Mouse (Mus musculus) retina, postnatal 1 day (tissue): ENCODE data around the gene Art3.
A peak's percentile ranks its signal among the peaks of the same experiment; 100 is the strongest.

Source experiments
- DNase-seq: peaks from one replicate; pipeline ENCODE4 v3.0.0-alpha.2; 2012

The Art3 gene

DNA sequence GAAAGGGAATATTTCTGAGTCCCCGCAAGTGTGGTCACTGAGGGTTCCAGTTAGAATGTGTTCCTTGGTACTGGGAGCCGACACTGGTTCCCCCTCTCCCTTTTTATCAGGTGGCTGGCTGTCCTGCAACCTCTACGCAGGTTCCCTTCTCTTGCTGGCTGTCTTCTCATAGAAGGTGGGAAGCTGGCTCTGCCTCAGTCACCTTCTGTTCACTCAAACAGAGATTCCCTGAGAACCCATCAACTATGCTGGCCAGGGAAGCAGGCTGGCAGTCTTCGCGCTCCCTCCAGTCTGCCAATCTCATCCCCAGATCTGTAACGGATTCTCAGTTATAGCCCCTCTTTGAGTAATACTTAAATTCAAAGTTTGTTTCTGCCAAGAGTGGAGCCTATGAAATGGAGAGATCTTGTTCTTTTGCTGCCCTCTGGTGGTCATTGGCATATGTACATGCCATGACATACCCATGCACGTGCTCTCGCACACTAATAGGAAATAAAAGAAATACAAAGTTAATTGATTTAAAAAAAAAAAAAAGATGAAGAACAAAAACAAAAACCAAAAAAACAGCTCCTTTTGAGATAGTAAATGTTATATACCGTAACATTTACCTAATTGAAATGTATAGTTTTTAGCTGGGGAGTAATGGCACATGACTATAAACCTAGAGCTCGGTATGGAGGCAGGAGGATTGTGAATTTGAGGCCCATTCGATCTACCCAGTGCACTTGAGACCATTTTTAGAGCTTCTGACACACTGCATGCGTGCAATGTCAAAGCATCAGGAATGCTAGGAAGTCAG is 50.1 kb downstream of the Art3 start:
- DNase-seq = peak; percentile 82

- no peak for DNase-seq
Observed at GRCm38 (mm10) chr5:92382349-92382679, 50.7 kb downstream of the Art3 start.

- no peak for DNase-seq
Observed at GRCm38 (mm10) chr5:92383747-92384146, 52.1 kb downstream of the Art3 start.

DNA sequence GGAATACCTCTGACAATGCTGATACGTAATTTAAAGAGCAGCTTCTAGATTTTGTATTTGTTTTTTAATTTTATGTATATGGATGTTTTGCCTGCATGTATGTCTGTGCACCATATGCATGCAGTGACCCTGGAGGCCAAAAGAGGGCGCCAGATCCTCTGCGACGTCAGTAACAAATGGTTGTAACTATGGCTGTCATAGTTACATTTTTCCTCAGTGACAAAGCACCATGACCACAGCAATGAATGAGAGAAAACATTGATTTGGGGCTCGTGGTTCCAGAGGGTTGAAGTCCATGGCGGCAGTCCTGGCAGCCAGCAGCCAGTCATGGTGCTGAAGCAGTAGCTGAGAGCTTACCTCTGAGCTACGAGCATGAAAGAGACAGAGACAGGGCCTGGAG is 53.2 kb downstream of the Art3 start:
- no peak for DNase-seq

GRCm38 (mm10) chr5:92386102-92386501 is 54.5 kb downstream of the Art3 start:
- DNase-seq = no peak

DNA sequence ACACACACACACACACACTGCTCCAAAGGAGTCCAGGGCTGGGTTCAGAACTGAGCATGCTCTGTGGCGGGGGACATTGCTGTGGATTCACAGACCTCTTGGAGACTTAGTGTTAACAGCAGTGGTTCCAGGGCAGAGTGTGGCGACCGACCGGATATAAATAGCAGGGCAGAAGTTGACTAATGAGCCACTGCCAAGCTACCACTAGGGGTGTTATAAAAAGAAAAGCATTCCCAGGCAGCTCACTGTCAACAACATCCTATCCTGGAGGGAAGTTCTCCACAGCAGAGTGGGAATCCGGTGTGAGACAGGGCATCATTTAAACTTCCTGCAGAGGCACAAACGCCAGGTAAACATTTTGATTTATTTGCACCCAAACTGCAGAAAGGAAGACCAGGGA is 55.0 kb downstream of the Art3 start:
- no peak for DNase-seq

GRCm38 (mm10) chr5:92387433-92387832 is 55.8 kb downstream of the Art3 start:
- DNase-seq = no peak

DNA sequence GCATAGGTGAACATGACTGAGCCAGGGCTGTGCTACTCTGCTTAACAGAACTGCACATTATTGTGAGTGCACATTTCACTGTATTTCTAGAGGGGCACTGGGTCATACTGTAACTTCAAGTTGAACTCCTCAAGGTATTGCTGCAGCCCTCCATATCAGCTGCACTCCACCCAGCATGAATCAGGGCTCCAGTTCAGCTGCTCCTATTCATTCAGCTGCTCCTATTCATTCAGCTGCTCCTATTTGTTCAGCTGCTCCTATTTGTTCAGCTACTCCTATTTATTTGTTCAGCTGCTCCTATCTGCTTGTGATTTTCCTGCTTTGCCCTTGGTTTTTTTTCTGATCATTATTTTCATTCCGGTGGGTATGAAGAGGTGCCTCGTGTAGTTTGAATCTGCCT is 58.4 kb downstream of the Art3 start:
- no peak for DNase-seq

GRCm38 (mm10) chr5:92390615-92391014 is 59.0 kb downstream of the Art3 start:
- DNase-seq = no peak

GRCm38 (mm10) chr5:92392542-92392941 is 60.9 kb downstream of the Art3 start:
- no peak for DNase-seq

DNA sequence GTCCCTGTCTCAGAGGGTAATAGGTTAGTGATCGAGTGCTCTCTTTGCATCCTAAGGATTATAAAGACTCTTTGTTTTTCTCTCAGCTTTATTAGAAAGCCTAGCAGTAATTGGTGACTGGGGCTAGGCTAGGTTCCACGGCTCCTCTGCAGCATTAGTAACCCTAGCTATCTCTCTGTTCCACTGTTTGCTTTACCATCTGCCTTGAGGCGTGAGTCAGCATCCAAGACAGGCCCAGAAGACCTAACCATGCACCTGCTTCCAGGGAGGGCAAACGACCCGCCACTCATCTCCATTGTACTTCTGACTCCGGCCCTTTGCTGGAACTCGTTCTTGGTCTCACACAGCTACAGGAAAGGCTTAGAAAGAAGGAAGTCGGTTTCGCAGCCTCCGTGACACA is 62.2 kb downstream of the Art3 start:
- DNase-seq = no peak

DNA sequence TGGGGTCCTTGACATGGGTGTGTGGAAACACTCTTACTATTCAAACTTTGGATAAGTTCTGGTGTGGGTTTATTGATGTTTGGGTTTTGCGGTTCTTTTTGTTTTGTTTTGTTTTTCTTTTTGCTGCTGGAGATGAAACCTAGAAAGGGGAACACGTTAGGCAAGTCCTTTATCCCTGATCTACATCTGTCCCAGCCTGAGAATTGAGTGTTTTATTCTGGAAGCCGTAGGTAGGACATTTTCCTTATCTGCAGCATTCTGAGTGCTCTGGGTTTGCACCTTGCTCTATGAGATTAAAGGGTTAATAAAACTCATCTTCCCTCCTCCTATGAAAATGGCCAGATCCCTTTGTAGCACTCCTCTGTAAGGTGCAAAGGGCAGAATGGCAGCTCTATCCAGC is 64.1 kb downstream of the Art3 start:
- no peak for DNase-seq

GRCm38 (mm10) chr5:92396476-92396875 is 64.8 kb downstream of the Art3 start:
- no peak for DNase-seq

- DNase-seq = peak; percentile 90
Observed at GRCm38 (mm10) chr5:92398153-92398552, 66.5 kb downstream of the Art3 start.

- DNase-seq = no peak
Observed at GRCm38 (mm10) chr5:92402816-92403215, 71.2 kb downstream of the Art3 start.

DNA sequence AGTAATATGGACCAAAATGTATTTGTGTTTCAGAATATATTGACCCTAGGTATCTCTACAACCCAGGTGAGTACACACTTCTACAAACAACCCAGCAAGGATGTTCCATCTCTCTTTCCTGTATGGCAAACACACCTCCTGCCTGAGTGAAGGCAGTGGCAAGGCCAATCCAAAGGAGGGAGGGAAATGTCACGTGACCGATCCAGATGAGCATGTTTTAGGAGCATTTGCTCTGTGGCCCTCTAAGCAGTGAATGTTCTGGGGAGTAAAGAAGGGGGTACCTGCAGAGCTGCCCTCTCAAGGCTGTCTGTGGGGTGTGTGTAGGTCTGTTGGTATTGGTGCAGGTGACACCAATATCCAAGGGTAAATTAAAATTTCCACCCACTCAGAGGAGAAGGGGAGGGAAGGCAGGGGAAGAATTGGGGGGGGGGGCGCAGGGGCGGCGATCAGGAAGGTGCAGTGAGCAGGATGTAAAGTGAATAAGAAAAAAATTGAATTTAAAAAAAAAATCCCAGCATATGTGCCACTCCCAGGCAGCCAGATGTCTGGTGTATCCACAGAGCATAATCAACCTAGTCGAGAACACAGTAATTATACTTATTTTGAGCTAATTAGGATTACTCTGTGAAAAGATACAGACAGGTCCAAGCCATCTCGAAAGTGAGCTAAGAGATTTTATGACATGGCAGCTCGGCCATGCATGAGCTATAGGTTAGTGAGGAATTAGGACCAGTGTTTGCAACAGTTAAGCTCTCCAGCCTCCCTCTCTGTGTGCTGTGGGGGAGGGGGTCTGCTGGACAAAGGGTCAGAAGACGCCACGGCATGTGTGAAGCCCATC is 72.2 kb downstream of the Art3 start:
- DNase-seq = peak; percentile 84

- DNase-seq = no peak
Observed at GRCm38 (mm10) chr5:92404400-92404678, 72.7 kb downstream of the Art3 start.

- no peak for DNase-seq
Observed at GRCm38 (mm10) chr5:92409361-92410155, 77.9 kb downstream of the Art3 start.

DNA sequence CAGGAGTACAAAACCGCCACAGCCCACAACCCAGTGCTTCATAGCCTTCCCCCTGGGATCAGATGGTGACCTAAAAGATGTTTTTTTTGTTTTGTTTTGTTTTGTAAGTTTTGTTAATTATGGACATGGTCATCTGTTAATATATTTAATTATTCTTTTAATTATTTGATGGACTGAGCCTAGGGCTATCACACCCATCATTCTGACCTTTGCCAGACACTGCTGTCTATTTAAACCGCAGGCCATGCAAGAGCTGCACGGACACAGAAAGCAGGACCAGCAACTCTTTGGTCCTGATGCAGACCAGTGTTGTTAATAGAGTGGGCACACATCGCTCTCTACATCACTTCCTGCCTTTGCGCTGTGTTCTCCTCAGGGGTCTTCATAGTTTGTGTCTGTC is 78.9 kb downstream of the Art3 start:
- DNase-seq = no peak

- DNase-seq = no peak
Observed at GRCm38 (mm10) chr5:92411461-92412140, 80.0 kb downstream of the Art3 start.

GRCm38 (mm10) chr5:92413271-92413981 is 81.8 kb downstream of the Art3 start:
- DNase-seq = no peak

- DNase-seq = no peak
Observed at GRCm38 (mm10) chr5:92413982-92414375, 82.4 kb downstream of the Art3 start.

GRCm38 (mm10) chr5:92424126-92424525 is 92.5 kb downstream of the Art3 start:
- no peak for DNase-seq
